Mouse (Mus musculus) neural tube, embryonic 11.5 days (tissue): ENCODE data around the gene Ccdc190. TPM values are rescaled to one million over a fixed set of nuclear protein-coding genes. Genes with fewer than 3 reads are reported as not detected.
A peak's percentile ranks its signal among the peaks of the same experiment; 100 is the strongest.

Source experiments
- ATAC-seq: fragments of 200-750 bp; cut with Nextera tagmentation; 2 replicates; pipeline ENCODE4 v1.8.0; 2017; ENCODE audit warnings: moderate number of reproducible peaks, mild to moderate bottlenecking, moderate TSS enrichment, moderate library complexity; ENCODE audit not compliant: insufficient read depth, low FRiP score, low TSS enrichment
- DNase-seq: peaks from one replicate; pipeline ENCODE4 v3.0.0-alpha.2; 2015; ENCODE audit warnings: low spot score
- H3K27ac ChIP-seq: fragments of 300-500 bp; sonication (generic); 2 replicates; pipeline ENCODE4 v1.5.1; 2014; ENCODE audit warnings: low read depth, mild to moderate bottlenecking, low read length
- H3K27me3 ChIP-seq: fragments of 300-500 bp; sonication (generic); 2 replicates; pipeline ENCODE4 v1.6.1; 2014; ENCODE audit warnings: mild to moderate bottlenecking, low read length, mixed read lengths; ENCODE audit not compliant: control insufficient read depth, insufficient read depth
- H3K36me3 ChIP-seq: fragments of 300-500 bp; sonication (generic); 2 replicates; pipeline ENCODE4 v1.6.1; 2014; ENCODE audit warnings: mild to moderate bottlenecking, low read length, moderate library complexity, mixed read lengths; ENCODE audit not compliant: control insufficient read depth, insufficient read depth
- H3K4me1 ChIP-seq: fragments of 300-500 bp; sonication (generic); 2 replicates; pipeline ENCODE4 v1.6.1; 2014; ENCODE audit warnings: low read length, mixed read lengths; ENCODE audit not compliant: control insufficient read depth, insufficient read depth
- H3K4me2 ChIP-seq: fragments of 300-500 bp; sonication (generic); 2 replicates; pipeline ENCODE4 v1.6.1; 2014; ENCODE audit warnings: low read depth, mild to moderate bottlenecking, moderate library complexity
- H3K4me3 ChIP-seq: fragments of 300-500 bp; sonication (generic); 2 replicates; pipeline ENCODE4 v1.5.1; 2014; ENCODE audit warnings: low read depth, low read length
- H3K9ac ChIP-seq: fragments of 300-500 bp; sonication (generic); 2 replicates; pipeline ENCODE4 v1.6.1; 2014; ENCODE audit warnings: mild to moderate bottlenecking, low read length
- H3K9me3 ChIP-seq: fragments of 300-500 bp; sonication (generic); 2 replicates; pipeline ENCODE4 v1.6.1; 2016; ENCODE audit warnings: low read length; ENCODE audit not compliant: control insufficient read depth
- WGBS: fragments of 180-500 bp; shearing (Covaris S2); extraction: QIAGEN DNeasy Blood & Tissue Kit; methylation state at CpG from one replicate; pipeline ENCODE4 v1.1.7; 2014; 5-methylcytosine and 5-hydroxymethylcytosine counted together
- polyA plus RNA-seq: library from polyadenylated mRNA; unstranded; fragments of >200 nt; fragmentation: Nextera tagmentation; extraction: Ambion mirVana; gene quantifications from 2 replicates; pipeline ENCODE4 v1.2.1, GENCODE M21; 2014

Ccdc190 gene
- polyA plus RNA-seq, 1 experiment from 2014 or later, result 0.52 TPM

- H3K27me3 ChIP-seq, result no peaks in the 10 kb centered on the region
- no peaks in the 10 kb centered on the region for H3K36me3 ChIP-seq
- ATAC-seq (no peak), DNase-seq (no peak)
- H3K9ac ChIP-seq, result no peak overlapping the region
- no peak overlapping the region for H3K4me2 ChIP-seq
- H3K27ac ChIP-seq, result no peak overlapping the region
- no peaks in the 10 kb centered on the region for H3K4me1 ChIP-seq
- H3K9me3 ChIP-seq, result no peaks in the 10 kb centered on the region
- H3K4me3 ChIP-seq, result no peak overlapping the region
- WGBS, result 96% methylated on average over 3 of the region's 3 CpGs
These were observed 27.6 kb upstream of the Ccdc190 start for GRCm38 (mm10) chr1:169900771-169901336.

- no peak for DNase-seq
- H3K4me3 ChIP-seq, result no peak overlapping the region
- 87% methylated on average over 5 of the region's 5 CpGs for WGBS
- H3K4me1 ChIP-seq, result no peaks in the 10 kb centered on the region
- no peak overlapping the region for H3K27ac ChIP-seq
- no peaks in the 10 kb centered on the region for H3K9me3 ChIP-seq
- no peak overlapping the region for H3K4me2 ChIP-seq
- H3K9ac ChIP-seq, result no peak overlapping the region
- no peak for ATAC-seq
- H3K36me3 ChIP-seq, result no peaks in the 10 kb centered on the region
- H3K27me3 ChIP-seq, result no peaks in the 10 kb centered on the region
These were observed 19.3 kb upstream of the Ccdc190 start for GRCm38 (mm10) chr1:169909163-169909562.

GRCm38 (mm10) chr1:169909659-169910058 is 18.8 kb upstream of the Ccdc190 start:
- H3K27ac ChIP-seq, result no peak overlapping the region
- H3K27me3 ChIP-seq, result no peaks in the 10 kb centered on the region
- 95% methylated on average over 6 of the region's 6 CpGs for WGBS
- no peaks in the 10 kb centered on the region for H3K9me3 ChIP-seq
- H3K9ac ChIP-seq, result no peak overlapping the region
- H3K4me3 ChIP-seq, result no peak overlapping the region
- no peak overlapping the region for H3K4me2 ChIP-seq
- ATAC-seq, result no peak
- no peaks in the 10 kb centered on the region for H3K4me1 ChIP-seq
- no peaks in the 10 kb centered on the region for H3K36me3 ChIP-seq
- no peak for DNase-seq

- DNase-seq, result no peak
- 85% methylated on average over 7 of the region's 7 CpGs for WGBS
- H3K4me3 ChIP-seq, result no peak overlapping the region
- no peak for ATAC-seq
- no peaks in the 10 kb centered on the region for H3K36me3 ChIP-seq
- no peaks in the 10 kb centered on the region for H3K27me3 ChIP-seq
- no peaks in the 10 kb centered on the region for H3K4me1 ChIP-seq
- no peak overlapping the region for H3K9ac ChIP-seq
- H3K27ac ChIP-seq, result no peak overlapping the region
- H3K9me3 ChIP-seq, result no peaks in the 10 kb centered on the region
- H3K4me2 ChIP-seq, result no peak overlapping the region
These were observed 17.7 kb upstream of the Ccdc190 start for GRCm38 (mm10) chr1:169910751-169911150.

GRCm38 (mm10) chr1:169911526-169911925 is 16.9 kb upstream of the Ccdc190 start:
- ATAC-seq, result no peak
- 72% methylated on average over 6 of the region's 6 CpGs for WGBS
- no peaks in the 10 kb centered on the region for H3K27me3 ChIP-seq
- no peak overlapping the region for H3K4me2 ChIP-seq
- H3K4me1 ChIP-seq, result no peaks in the 10 kb centered on the region
- H3K4me3 ChIP-seq, result no peak overlapping the region
- H3K9ac ChIP-seq, result no peak overlapping the region
- no peak overlapping the region for H3K27ac ChIP-seq
- no peak for DNase-seq
- no peaks in the 10 kb centered on the region for H3K9me3 ChIP-seq
- no peaks in the 10 kb centered on the region for H3K36me3 ChIP-seq

- Histone ChIP-seq H3K9ac (no peak overlapping the region), H3K36me3 (no peaks in the 10 kb centered on the region), H3K27me3 (no peaks in the 10 kb centered on the region), H3K4me2 (no peak overlapping the region), H3K27ac (no peak overlapping the region), H3K4me3 (no peak overlapping the region), H3K9me3 (no peaks in the 10 kb centered on the region), H3K4me1 (no peaks in the 10 kb centered on the region)
- peak; percentile 38 for DNase-seq
- no peak; the same call in 1 of the 2 replicates for ATAC-seq
- 53% methylated on average over 7 of the region's 7 CpGs for WGBS
These were observed 11.8 kb upstream of the Ccdc190 start for GRCm38 (mm10) chr1:169916659-169917058.

GRCm38 (mm10) chr1:169917115-169917796 is 11.2 kb upstream of the Ccdc190 start:
- Histone ChIP-seq H3K4me3 (no peak overlapping the region), H3K27me3 (no peaks in the 10 kb centered on the region), H3K9ac (no peak overlapping the region), H3K4me1 (no peaks in the 10 kb centered on the region), H3K9me3 (no peaks in the 10 kb centered on the region), H3K4me2 (no peak overlapping the region), H3K27ac (no peak overlapping the region), H3K36me3 (no peaks in the 10 kb centered on the region)
- no peak for ATAC-seq
- WGBS, result 67% methylated on average over 9 of the region's 9 CpGs
- DNase-seq, result no peak

- DNase-seq (peak; percentile 73), ATAC-seq (peak; percentile 45; the same call in 1 of the 2 replicates)
- Histone ChIP-seq H3K4me2 (no peak overlapping the region), H3K9me3 (no peaks in the 10 kb centered on the region), H3K27ac (no peak overlapping the region), H3K9ac (no peak overlapping the region), H3K27me3 (no peaks in the 10 kb centered on the region), H3K4me1 (no peaks in the 10 kb centered on the region), H3K4me3 (no peak overlapping the region), H3K36me3 (no peaks in the 10 kb centered on the region)
- WGBS, result 31% methylated on average over 4 of the region's 4 CpGs
These were observed 10.4 kb upstream of the Ccdc190 start for GRCm38 (mm10) chr1:169917998-169918397.

GRCm38 (mm10) chr1:169919211-169919610 is 9.2 kb upstream of the Ccdc190 start:
- DNase-seq, result peak; percentile 89
- no peaks in the 10 kb centered on the region for H3K9me3 ChIP-seq
- 5% methylated on average over 11 of the region's 11 CpGs for WGBS
- no peak overlapping the region for H3K4me2 ChIP-seq
- no peak overlapping the region for H3K4me3 ChIP-seq
- no peak overlapping the region for H3K27ac ChIP-seq
- H3K36me3 ChIP-seq, result no peaks in the 10 kb centered on the region
- ATAC-seq, result peak; percentile 74; the same call in 1 of the 2 replicates
- H3K9ac ChIP-seq, result no peak overlapping the region
- no peaks in the 10 kb centered on the region for H3K27me3 ChIP-seq
- H3K4me1 ChIP-seq, result no peaks in the 10 kb centered on the region
